Mouse (Mus musculus) limb, embryonic 11.5 days (tissue): ENCODE data around the gene Tpst1. TPM values are rescaled to one million over a fixed set of nuclear protein-coding genes. Genes with fewer than 3 reads are reported as not detected.
A peak's percentile ranks its signal among the peaks of the same experiment; 100 is the strongest.

Source experiments
- ATAC-seq: fragments of 200-750 bp; cut with Nextera tagmentation; 2 replicates; pipeline ENCODE4 v1.8.0; 2017; ENCODE audit warnings: low read depth; ENCODE audit not compliant: insufficient number of reproducible peaks, low FRiP score, low TSS enrichment
- DNase-seq: peaks from one replicate; pipeline ENCODE4 v3.0.0-alpha.2; 2015; ENCODE audit warnings: low spot score
- H3K27ac ChIP-seq: fragments of 300-500 bp; sonication (generic); replicated peaks from 2 replicates; pipeline ENCODE4 v1.5.1; 2014; ENCODE audit warnings: low read depth, mild to moderate bottlenecking, low read length
- H3K27me3 ChIP-seq: fragments of 300-500 bp; sonication (generic); 2 replicates; pipeline ENCODE4 v1.6.1; 2014; ENCODE audit warnings: mild to moderate bottlenecking, low read length, mixed read lengths; ENCODE audit not compliant: control insufficient read depth, insufficient read depth
- H3K36me3 ChIP-seq: fragments of 300-500 bp; sonication (generic); 2 replicates; pipeline ENCODE4 v1.6.1; 2014; ENCODE audit warnings: mild to moderate bottlenecking, low read length, moderate library complexity, mixed read lengths; ENCODE audit not compliant: control insufficient read depth, insufficient read depth
- H3K4me1 ChIP-seq: fragments of 300-500 bp; sonication (generic); 2 replicates; pipeline ENCODE4 v1.6.1; 2014; ENCODE audit warnings: low read length, mixed read lengths; ENCODE audit not compliant: control insufficient read depth, insufficient read depth
- H3K4me2 ChIP-seq: fragments of 300-500 bp; sonication (generic); 2 replicates; pipeline ENCODE4 v1.6.1; 2014; ENCODE audit warnings: low read depth, mild to moderate bottlenecking, moderate library complexity; ENCODE audit not compliant: severe bottlenecking
- H3K4me3 ChIP-seq: fragments of 300-500 bp; sonication (generic); 2 replicates; pipeline ENCODE4 v1.5.1; 2014; ENCODE audit warnings: low read depth, low read length
- H3K9ac ChIP-seq: fragments of 300-500 bp; sonication (generic); 2 replicates; pipeline ENCODE4 v1.6.1; 2014; ENCODE audit warnings: mild to moderate bottlenecking, low read length
- H3K9me3 ChIP-seq: fragments of 300-500 bp; sonication (generic); 2 replicates; pipeline ENCODE4 v1.6.1; 2016; ENCODE audit warnings: low read length; ENCODE audit not compliant: control insufficient read depth
- WGBS: fragments of 180-500 bp; shearing (Covaris S2); extraction: QIAGEN DNeasy Blood & Tissue Kit; methylation state at CpG from one replicate; pipeline ENCODE4 v1.1.7; 2014; 5-methylcytosine and 5-hydroxymethylcytosine counted together
- polyA plus RNA-seq: library from polyadenylated mRNA; unstranded; fragments of >200 nt; fragmentation: Nextera tagmentation; extraction: Ambion mirVana; gene quantifications from 2 replicates; pipeline ENCODE4 v1.2.1, GENCODE M21; 2014

Gene Tpst1
- polyA plus RNA-seq, 1 experiment from 2014 or later, result 73.0 TPM

GRCm38 (mm10) chr5:130079202-130080050, 6.3 kb downstream of the Tpst1 start:
- no peaks in the 10 kb centered on the region for H3K36me3 ChIP-seq
- 0 out of 2 replicates have a peak, but pooled peaks cover 4% of the 10 kb centered on the region for H3K9me3 ChIP-seq
- DNase-seq (peak; percentile 98), ATAC-seq (peak; percentile 94)
- peak overlapping the region; percentile 69 for H3K4me2 ChIP-seq
- peaks cover 3% of the 10 kb centered on the region; the same call in 1 of the 2 replicates for H3K4me1 ChIP-seq
- peak overlapping the region; percentile 62 for H3K4me3 ChIP-seq
- no peaks in the 10 kb centered on the region for H3K27me3 ChIP-seq
- 1% methylated on average over 66 of the region's 86 CpGs for WGBS
- H3K9ac ChIP-seq, result peak overlapping the region; percentile 90
- peak overlapping the region; percentile 56; the same call in 1 of the 2 replicates for H3K27ac ChIP-seq

DNA sequence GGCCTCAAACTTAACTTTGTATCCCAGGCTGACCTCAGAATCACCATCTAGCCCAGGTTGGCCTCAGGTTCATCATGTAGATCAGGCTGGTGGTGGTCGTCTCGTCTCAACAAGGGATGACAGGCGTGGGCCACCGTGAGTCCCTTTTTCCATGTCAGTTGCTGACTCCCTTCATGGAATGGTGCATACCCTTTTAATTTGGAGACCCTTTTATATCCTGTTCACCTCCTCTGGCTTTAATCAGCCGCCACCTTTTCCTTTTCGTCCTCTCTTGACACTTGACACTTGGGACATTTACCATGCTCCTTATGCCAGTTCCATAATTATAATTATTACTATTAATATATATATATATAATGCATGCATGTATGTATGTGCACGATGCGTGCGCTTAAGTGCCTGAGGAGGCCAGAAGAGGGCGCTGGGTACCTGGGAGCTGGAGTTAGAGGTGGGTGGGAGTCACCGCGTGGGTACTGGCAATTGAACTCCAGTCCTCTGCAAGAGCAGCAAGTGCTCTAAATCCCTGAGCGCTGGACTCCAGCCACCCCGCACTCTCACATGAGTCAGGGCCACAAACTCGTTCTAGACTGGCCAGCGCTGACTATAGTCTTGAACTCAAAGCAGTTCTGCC, 7.0 kb downstream of the Tpst1 start:
- H3K9me3 ChIP-seq, result 0 out of 2 replicates have a peak, but pooled peaks cover 4% of the 10 kb centered on the region
- H3K9ac ChIP-seq, result peak overlapping the region; percentile 90
- WGBS, result 67% methylated on average over 16 of the region's 16 CpGs
- H3K27ac ChIP-seq, result no peak overlapping the region
- H3K4me1 ChIP-seq, result peaks cover 3% of the 10 kb centered on the region; the same call in 1 of the 2 replicates
- no peaks in the 10 kb centered on the region for H3K27me3 ChIP-seq
- ATAC-seq (0 out of 2 replicates have a peak, but pooled peaks have one; percentile 15), DNase-seq (peak; percentile 30)
- no peaks in the 10 kb centered on the region for H3K36me3 ChIP-seq
- peak overlapping the region; percentile 69 for H3K4me2 ChIP-seq
- H3K4me3 ChIP-seq, result peak overlapping the region; percentile 62

DNA sequence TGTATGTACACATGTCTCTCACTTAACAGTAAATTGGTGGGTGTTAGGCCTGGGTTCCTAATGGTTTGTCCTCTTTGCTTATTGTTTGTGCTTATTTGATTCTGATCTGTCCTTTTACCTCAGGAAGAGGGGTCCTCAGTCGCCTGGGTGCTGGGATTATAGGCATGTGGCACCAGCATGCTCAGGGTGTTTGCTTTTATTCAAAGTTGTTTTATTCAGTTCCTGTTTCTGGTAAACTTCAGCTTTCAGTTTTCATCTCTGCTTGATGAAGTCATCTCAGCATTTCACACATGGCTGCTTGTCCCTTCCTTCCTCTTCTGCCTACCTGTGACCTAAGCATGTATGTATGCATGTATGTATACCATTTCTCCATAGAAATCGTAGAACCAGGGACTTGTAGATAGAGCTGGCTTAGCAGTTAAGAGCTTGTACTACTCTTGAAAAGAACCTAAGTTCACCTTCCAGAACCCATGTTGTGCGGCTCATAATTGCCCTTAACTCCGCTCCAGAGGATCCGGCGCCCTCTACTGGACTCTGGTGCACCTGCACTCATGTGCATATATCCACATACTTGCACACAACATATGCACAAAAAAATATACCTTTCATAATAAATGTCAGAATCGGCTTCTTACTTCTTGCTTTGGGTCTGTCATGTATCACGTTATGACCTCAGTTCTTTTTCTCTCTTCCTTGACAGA, 8.2 kb downstream of the Tpst1 start:
- ATAC-seq (no peak), DNase-seq (peak; percentile 32)
- Histone ChIP-seq H3K36me3 (no peaks in the 10 kb centered on the region), H3K27me3 (no peaks in the 10 kb centered on the region), H3K27ac (no peak overlapping the region), H3K4me3 (no peak overlapping the region), H3K4me1 (peaks cover 3% of the 10 kb centered on the region; the same call in 1 of the 2 replicates), H3K9ac (no peak overlapping the region), H3K9me3 (0 out of 2 replicates have a peak, but pooled peaks cover 4% of the 10 kb centered on the region), H3K4me2 (no peak overlapping the region)
- WGBS, result 97% methylated on average over 8 of the region's 8 CpGs

DNA sequence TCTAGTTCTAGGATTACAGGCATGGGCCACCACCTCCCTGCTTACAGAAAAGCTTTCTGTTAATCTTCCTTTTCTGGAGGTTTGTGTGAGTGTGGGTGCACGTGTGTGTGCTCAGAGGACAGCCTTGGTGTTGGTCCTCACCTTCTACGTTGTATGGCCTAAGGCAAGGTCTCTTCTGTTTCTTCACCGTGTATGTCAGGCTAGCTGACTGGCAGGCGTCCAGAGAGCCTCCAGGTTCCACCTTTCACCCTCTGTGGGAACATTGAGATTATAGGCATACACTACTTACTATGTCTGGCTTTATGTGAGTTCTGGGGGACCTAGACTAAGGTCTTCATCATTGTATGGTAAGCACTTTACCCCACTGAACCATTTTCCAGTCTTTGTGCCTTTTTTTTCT, 9.3 kb downstream of the Tpst1 start:
- no peak overlapping the region for H3K9ac ChIP-seq
- H3K4me1 ChIP-seq, result peaks cover 3% of the 10 kb centered on the region; the same call in 1 of the 2 replicates
- no peak overlapping the region for H3K4me3 ChIP-seq
- no peak overlapping the region for H3K4me2 ChIP-seq
- no peaks in the 10 kb centered on the region for H3K27me3 ChIP-seq
- H3K9me3 ChIP-seq, result 0 out of 2 replicates have a peak, but pooled peaks cover 4% of the 10 kb centered on the region
- DNase-seq (no peak), ATAC-seq (no peak)
- 80% methylated on average over 4 of the region's 4 CpGs for WGBS
- no peaks in the 10 kb centered on the region for H3K36me3 ChIP-seq
- no peak overlapping the region for H3K27ac ChIP-seq

DNA sequence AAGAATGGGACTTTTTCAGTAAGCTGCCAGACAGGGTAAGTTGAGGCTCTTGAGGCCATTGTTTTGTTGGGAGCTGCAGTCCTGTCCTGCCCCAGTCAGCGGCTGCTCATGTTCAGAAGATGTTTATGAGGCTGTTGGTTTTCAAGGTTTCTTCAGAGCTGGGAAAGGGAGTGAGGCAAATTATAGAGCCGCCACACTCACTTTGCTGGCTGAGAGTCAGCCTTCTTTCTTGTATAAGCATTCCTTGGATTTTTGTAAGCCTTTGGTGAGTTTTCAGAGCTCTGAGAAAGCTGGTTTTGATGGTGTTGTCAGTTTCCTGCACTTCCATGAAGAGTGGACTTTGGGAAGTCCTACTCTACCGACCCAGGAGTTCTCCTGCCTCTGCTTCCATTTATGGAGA, 11.1 kb downstream of the Tpst1 start:
- ATAC-seq, result no peak
- Histone ChIP-seq H3K9ac (no peak overlapping the region), H3K4me3 (no peak overlapping the region), H3K36me3 (no peaks in the 10 kb centered on the region), H3K27ac (no peak overlapping the region), H3K4me2 (no peak overlapping the region), H3K27me3 (no peaks in the 10 kb centered on the region), H3K9me3 (0 out of 2 replicates have a peak, but pooled peaks cover 4% of the 10 kb centered on the region), H3K4me1 (no peaks in the 10 kb centered on the region)
- no peak for DNase-seq
- 91% methylated on average over 3 of the region's 3 CpGs for WGBS

GRCm38 (mm10) chr5:130088008-130088407, 14.9 kb downstream of the Tpst1 start:
- H3K9me3 ChIP-seq, result no peaks in the 10 kb centered on the region
- no peaks in the 10 kb centered on the region for H3K4me1 ChIP-seq
- H3K27me3 ChIP-seq, result no peaks in the 10 kb centered on the region
- H3K9ac ChIP-seq, result no peak overlapping the region
- H3K36me3 ChIP-seq, result peaks cover 4% of the 10 kb centered on the region; the same call in 1 of the 2 replicates
- H3K4me2 ChIP-seq, result no peak overlapping the region
- H3K4me3 ChIP-seq, result no peak overlapping the region
- DNase-seq (no peak), ATAC-seq (no peak)
- no peak overlapping the region for H3K27ac ChIP-seq
- 82% methylated on average over 7 of the region's 7 CpGs for WGBS

GRCm38 (mm10) chr5:130088612-130089011, 15.5 kb downstream of the Tpst1 start:
- Histone ChIP-seq H3K27me3 (no peaks in the 10 kb centered on the region), H3K9ac (no peak overlapping the region), H3K27ac (no peak overlapping the region), H3K4me3 (no peak overlapping the region), H3K9me3 (no peaks in the 10 kb centered on the region), H3K4me2 (no peak overlapping the region), H3K36me3 (peaks cover 4% of the 10 kb centered on the region; the same call in 1 of the 2 replicates), H3K4me1 (no peaks in the 10 kb centered on the region)
- WGBS, result 88% methylated on average over 4 of the region's 4 CpGs
- ATAC-seq (no peak), DNase-seq (no peak)

- no peak overlapping the region for H3K9ac ChIP-seq
- DNase-seq (no peak), ATAC-seq (no peak)
- no peaks in the 10 kb centered on the region for H3K4me1 ChIP-seq
- no peak overlapping the region for H3K27ac ChIP-seq
- H3K4me3 ChIP-seq, result no peak overlapping the region
- WGBS, result 84% methylated on average over 7 of the region's 7 CpGs
- peaks cover 4% of the 10 kb centered on the region; the same call in 1 of the 2 replicates for H3K36me3 ChIP-seq
- H3K4me2 ChIP-seq, result no peak overlapping the region
- no peaks in the 10 kb centered on the region for H3K9me3 ChIP-seq
- no peaks in the 10 kb centered on the region for H3K27me3 ChIP-seq
These were observed 16.1 kb downstream of the Tpst1 start for GRCm38 (mm10) chr5:130089177-130089576.
